Mouse (Mus musculus): ENCODE data around the gene Gm42906.

The Gm42906 gene

DNA sequence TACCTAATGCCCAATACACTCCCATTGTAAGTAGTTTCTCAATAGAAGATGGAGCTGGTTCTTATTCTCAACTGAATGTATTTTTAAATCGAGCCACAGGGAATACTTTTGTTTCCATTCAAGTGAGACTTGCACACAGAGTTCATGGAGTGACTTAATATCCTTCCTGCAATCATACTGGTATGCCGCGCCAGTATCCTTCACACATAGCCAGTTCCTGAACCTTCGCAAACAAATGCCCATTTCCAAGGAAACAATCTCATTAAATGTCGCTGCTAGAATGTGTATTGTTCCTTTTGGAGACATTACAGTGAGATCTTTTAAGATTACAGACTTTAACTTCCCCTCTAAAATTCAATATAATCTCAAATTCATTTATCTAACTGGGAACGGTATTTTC, 239.3 kb downstream of the Gm42906 start:
- no peak for DNase-seq (ENCODE audit: low spot score in 2 of 2)

- DNase-seq (ENCODE audit: low spot score in 2 of 2) = no peak
Measured at GRCm38 (mm10) chr5:151187336-151187735, 240.6 kb downstream of the Gm42906 start.

GRCm38 (mm10) chr5:151185286-151185856, 242.6 kb downstream of the Gm42906 start:
- no peak for DNase-seq (ENCODE audit: low spot score in 2 of 2)

DNA sequence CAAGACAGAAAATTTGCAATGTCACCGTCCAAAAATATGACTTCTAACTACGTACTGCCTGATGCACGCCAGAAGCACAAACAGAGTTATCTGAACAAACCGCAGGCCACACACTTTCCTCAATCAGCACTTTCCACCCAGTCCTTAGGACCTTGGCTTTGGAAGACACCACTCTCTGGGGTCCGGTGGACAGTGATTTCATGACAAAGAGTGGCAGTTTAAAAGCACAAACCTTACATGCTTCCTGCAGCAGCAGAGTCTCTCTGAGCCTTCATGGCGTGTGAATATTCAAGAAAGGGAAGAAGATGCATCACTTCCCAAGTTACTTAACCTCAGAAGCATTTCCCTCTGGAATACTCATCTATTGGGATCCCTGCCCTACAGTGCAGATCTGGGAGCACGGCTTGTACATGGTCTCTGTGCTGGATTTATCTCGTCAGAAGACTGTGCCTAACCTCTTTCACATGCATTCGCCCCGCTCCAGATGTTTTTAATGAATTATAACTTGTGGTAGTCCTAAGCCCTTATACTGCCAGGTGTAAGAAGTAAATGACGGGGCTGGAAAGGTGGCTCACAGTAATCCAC, 244.2 kb downstream of the Gm42906 start:
- no peak for DNase-seq (ENCODE audit: low spot score in 2 of 2)

DNA sequence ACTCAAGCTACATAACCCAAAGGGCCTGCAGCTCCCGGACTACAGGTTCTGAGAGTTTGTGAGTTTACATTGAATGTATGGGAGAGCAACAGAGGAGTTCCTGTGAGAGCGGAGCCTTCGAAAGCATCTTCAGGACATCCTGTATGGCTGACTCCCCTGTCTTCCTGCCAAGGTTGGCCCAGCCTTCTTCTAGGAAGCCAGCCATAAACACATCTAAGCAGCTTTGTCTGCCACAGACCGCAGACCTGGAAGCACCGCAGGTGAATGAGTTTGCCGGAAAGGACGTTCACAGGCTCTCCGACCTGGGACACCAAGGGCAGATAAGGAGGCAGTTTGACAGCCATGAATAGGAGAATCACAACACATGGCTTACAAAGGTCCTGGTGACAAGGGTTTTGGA, 246.7 kb downstream of the Gm42906 start:
- DNase-seq (ENCODE audit: low spot score in 2 of 2) = no peak

GRCm38 (mm10) chr5:151180176-151180785, 247.7 kb downstream of the Gm42906 start:
- no peak for DNase-seq (ENCODE audit: low spot score in 2 of 2)

DNA sequence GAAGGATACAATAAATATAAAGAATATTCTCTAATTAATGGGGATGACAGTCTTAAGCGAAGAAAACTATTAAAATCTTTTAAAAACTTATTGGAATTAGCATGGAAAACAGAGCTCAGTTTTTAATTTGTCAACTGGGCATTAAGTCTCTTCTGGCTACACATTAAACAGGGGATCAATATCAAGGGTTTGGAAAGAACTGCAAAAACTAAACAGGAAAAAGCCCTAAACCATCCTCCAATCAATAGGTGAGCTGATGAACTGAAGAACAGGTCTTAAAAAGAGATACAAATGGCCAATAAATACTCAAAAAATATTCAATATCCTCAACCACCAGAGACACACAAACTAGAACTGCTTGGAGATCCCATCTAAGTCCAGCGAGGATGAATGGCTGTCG, 250.8 kb downstream of the Gm42906 start:
- no peak for DNase-seq (ENCODE audit: low spot score in 2 of 2)

GRCm38 (mm10) chr5:151175897-151176313, 252.1 kb downstream of the Gm42906 start:
- DNase-seq (ENCODE audit: low spot score in 2 of 2) = no peak

GRCm38 (mm10) chr5:151174485-151175460, 253.2 kb downstream of the Gm42906 start:
- no peak for DNase-seq (ENCODE audit: low spot score in 2 of 2)

GRCm38 (mm10) chr5:151173774-151174173, 254.2 kb downstream of the Gm42906 start:
- no peak for DNase-seq (ENCODE audit: low spot score in 2 of 2)

DNA sequence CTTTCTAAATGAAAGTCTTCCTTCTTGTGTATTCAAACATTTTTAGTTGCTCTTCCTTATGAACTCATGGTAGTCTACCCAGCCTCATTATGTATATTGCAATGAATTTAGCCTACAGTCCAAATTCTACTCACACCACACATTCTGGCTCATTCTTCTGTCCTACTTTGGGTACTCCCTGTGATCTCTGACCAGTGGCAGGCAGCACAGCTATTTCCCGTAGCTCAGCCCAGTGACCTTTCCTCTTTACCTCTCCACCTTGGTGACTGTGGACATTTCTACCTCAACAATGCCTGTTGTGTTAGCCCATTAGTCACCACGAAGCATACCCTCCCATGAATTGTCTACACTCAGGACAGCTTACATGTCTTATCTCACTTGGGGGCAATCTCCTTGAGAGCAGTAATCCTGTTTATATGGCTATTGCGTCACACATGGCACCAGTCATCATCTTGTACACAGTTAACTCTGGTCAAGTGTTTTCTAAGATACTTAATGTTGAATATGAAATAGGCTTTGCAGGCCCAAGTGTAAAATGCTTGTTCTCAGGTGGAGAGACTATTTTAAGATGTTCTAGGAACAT, 257.7 kb downstream of the Gm42906 start:
- DNase-seq (ENCODE audit: low spot score in 2 of 2) = no peak

GRCm38 (mm10) chr5:151168191-151168590, 259.8 kb downstream of the Gm42906 start:
- DNase-seq (ENCODE audit: low spot score in 2 of 2) = no peak

- no peak for DNase-seq (ENCODE audit: low spot score in 2 of 2)
Measured at GRCm38 (mm10) chr5:151167641-151168040, 260.3 kb downstream of the Gm42906 start.

DNA sequence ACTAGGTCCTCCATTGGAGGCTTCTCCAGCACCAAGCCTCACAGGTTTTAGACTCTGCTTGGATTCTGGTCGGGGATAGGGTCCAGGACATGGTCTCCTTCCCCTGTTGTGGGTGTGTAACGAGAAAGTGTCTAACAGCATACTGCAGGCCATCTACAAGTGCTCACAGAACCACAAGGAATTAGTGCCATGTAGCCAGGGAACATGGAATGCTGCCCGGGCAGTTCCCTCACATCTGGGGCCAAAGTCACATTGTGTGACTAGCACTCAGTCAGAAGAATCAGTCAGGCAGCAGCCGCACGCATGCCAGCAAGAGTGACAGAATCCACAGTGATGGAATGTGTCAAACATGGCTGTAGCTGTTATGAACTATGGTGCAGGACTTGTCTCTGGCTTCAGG, 261.7 kb downstream of the Gm42906 start:
- DNase-seq (ENCODE audit: low spot score in 2 of 2) = no peak

- DNase-seq (ENCODE audit: low spot score in 2 of 2) = no peak
Measured at GRCm38 (mm10) chr5:151165381-151166016, 262.5 kb downstream of the Gm42906 start.

DNA sequence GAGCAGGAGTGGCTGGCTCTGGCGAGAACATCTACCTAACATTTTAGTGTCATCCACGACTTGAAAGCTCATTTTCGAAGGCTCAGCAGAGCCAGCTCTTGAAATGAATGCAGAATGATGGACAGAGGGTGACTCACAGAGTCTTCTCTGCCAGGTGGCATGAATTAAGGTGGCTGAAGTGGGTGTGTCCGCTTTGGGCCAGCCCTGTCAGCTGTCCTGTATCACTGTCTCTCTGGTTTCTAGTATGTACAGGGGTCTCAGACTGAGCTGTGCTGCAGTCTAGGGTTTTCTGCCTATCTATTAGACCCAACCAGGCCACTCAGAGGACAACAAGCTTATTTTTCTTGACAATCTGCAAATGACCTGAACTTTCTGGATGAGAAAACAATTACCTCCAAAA, 263.1 kb downstream of the Gm42906 start:
- DNase-seq (ENCODE audit: low spot score in 2 of 2) = no peak

- DNase-seq (ENCODE audit: low spot score in 2 of 2) = no peak
Measured at GRCm38 (mm10) chr5:151162642-151163041, 265.3 kb downstream of the Gm42906 start.

- no peak for DNase-seq (ENCODE audit: low spot score in 2 of 2)
Measured at GRCm38 (mm10) chr5:151155247-151155646, 272.7 kb downstream of the Gm42906 start.

- no peak for DNase-seq (ENCODE audit: low spot score in 2 of 2)
Measured at GRCm38 (mm10) chr5:151154780-151155179, 273.2 kb downstream of the Gm42906 start.

GRCm38 (mm10) chr5:151154030-151154429, 273.9 kb downstream of the Gm42906 start:
- no peak for DNase-seq (ENCODE audit: low spot score in 2 of 2)

GRCm38 (mm10) chr5:151151549-151151948, 276.4 kb downstream of the Gm42906 start:
- no peak for DNase-seq (ENCODE audit: low spot score in 2 of 2)

All from spleen, postnatal 10 days (tissue).